Mouse (Mus musculus) kidney, adult 18-20 months (tissue): ENCODE measurements around the gene Ryr2.

Experiments
- DNase-seq: peaks from one replicate; pipeline ENCODE4 v3.0.0; 2021

Gene Ryr2

DNA sequence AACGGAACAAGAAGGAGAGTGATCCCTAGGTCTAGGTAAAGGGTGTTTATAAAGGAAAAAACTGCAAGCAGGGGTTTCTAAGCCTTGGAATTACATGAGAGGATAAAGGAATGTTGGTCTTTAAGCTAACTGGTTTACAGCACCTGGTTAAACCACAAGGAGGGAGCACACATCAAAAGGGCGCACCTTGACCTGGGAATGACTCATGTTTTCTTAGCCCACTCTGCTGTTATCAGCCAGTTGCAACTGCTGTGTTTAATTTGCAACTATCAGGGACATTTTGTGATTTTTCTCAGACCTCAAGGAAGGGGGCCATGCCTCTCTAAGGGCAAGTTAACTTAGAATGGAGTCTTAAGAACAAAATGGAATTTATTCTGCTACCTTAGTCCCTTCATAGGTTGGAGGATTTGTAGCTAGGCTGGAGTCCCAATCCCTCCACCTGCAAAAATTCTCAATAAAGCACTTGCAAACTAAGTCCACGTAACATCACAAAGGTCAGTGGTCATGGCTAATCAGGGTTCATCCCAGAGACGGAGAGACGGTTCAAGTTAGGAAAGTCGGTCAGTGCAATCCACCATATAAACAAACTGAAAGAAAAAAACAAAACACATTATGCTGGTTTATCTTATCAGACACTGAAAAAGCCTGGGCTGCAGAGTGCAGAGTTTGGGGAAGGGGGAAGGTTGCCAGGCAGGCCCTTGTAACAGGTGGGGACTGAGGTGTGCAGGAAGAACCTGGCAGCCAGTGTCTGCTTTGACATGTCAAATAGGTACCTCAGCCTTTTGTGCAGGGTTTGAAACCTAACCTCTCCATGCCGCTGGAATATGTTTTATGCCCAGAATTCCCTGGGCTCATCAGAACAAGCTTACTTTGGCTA, 574.5 kb downstream of the Ryr2 start:
- no peak for DNase-seq

DNA sequence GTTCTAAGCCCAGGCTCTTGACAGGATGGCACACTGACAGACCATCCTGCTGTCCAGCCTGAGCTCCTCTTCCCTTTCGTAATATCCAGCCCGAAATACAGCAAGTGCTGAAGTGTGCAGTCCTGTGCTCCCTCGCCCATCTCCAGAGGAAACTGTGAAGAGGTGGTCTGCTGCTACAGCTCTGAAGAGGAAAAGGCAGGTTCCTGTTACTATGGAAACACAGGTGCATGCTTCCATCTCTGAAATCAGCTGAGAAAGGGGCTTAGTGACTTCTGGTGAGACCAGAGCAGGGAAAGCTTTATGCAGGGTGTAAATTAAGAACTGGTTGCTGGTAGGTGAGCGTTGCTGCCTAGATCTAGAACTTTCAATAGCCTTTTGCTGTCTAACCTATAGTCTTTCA, 583.1 kb downstream of the Ryr2 start:
- DNase-seq, result no peak

DNA sequence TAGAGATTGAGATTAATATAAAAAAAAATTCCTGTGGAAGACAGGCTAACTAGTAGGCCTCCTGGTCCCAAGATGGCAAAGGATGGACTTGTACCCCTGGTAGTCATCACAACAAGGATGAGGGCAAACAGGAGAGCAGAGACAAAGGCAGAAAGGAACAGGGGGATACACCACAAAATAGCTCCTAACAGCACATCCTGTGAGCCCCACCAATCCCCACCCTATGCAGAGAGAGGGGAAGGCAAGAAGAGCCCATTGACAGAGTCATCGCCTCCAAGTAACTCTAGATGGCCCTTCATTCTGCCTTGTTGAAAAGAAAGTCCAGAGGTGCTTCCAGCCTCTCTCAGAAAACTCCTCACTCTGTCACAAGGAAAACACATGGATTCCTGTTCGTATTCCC, 586.0 kb downstream of the Ryr2 start:
- DNase-seq, result no peak

DNA sequence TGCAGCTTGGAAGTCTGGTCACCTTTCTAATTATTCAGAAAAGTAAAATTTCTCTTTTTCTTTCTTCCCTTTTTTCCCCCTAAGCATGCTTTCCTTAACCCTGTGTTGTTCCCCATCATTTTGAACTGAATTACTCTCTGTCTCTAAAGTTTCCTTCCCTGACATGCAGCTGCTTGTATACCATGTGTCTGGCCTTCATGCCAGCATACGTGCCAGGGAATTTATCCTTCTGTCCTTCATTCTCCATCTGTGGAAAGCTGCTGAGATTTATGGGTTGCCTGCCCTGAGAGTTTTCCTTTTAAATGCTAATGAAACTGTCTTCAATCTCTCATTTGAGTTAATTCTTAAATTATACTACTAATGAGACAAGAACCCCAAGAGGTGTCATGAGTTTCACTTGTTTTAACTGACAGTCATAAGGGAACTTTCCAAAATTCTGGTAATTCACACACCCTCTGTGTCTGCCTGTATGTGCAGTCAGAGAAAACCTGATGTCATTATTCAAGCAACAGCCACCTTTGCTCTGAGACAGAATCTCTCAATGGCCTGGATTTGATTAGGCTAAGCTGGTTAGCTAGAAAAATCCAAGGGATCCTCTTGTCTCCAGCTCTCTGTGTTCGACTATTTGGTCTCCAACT, 595.1 kb downstream of the Ryr2 start:
- DNase-seq, result no peak
